Mouse (Mus musculus) midbrain, embryonic 14.5 days (tissue): ENCODE results near the gene Rpl23a. TPM values are rescaled to one million over a fixed set of nuclear protein-coding genes. Genes with fewer than 3 reads are reported as not detected.

Source experiments
- ATAC-seq: fragments of 200-750 bp; cut with Nextera tagmentation; 2 replicates; pipeline ENCODE4 v1.8.0; 2017; ENCODE audit warnings: moderate number of reproducible peaks, moderate library complexity; ENCODE audit not compliant: low FRiP score, low TSS enrichment
- DNase-seq: peaks from one replicate; pipeline ENCODE4 v3.0.0-alpha.2; 2015
- H3K27ac ChIP-seq: fragments of 300-500 bp; sonication (generic); replicated peaks from 2 replicates; pipeline ENCODE4 v1.5.1; 2014; ENCODE audit warnings: mild to moderate bottlenecking, low read depth, low read length, moderate library complexity
- H3K27me3 ChIP-seq: fragments of 300-500 bp; sonication (generic); 2 replicates; pipeline ENCODE4 v1.6.1; 2014; ENCODE audit warnings: low read length, control low read depth, mixed read lengths; ENCODE audit not compliant: control insufficient read depth, insufficient read depth
- H3K36me3 ChIP-seq: fragments of 300-500 bp; sonication (generic); 2 replicates; pipeline ENCODE4 v1.6.1; 2014; ENCODE audit warnings: low read length, control low read depth; ENCODE audit not compliant: control insufficient read depth, insufficient read depth
- H3K4me1 ChIP-seq: fragments of 300-500 bp; sonication (generic); 2 replicates; pipeline ENCODE4 v1.6.1; 2014; ENCODE audit warnings: mild to moderate bottlenecking, antibody characterized with exemption, low read length, control low read depth; ENCODE audit not compliant: control insufficient read depth, insufficient read depth
- H3K4me2 ChIP-seq: fragments of 300-500 bp; sonication (generic); 2 replicates; pipeline ENCODE4 v1.6.1; 2014; ENCODE audit warnings: mild to moderate bottlenecking, low read length, moderate library complexity
- H3K4me3 ChIP-seq: fragments of 300-500 bp; sonication (generic); replicated peaks from 2 replicates; pipeline ENCODE4 v1.5.1; 2014; ENCODE audit warnings: low read depth, low read length
- H3K9ac ChIP-seq: fragments of 300-500 bp; sonication (generic); replicated peaks from 2 replicates; pipeline ENCODE4 v1.6.1; 2014; ENCODE audit warnings: mild to moderate bottlenecking, low read length, moderate library complexity
- H3K9me3 ChIP-seq: fragments of 300-500 bp; sonication (generic); 2 replicates; pipeline ENCODE4 v1.6.1; 2016; ENCODE audit warnings: low read length, control low read depth, mixed read lengths; ENCODE audit not compliant: control insufficient read depth
- WGBS: fragments of 180-500 bp; shearing (Covaris S2); extraction: QIAGEN DNeasy Blood & Tissue Kit; methylation state at CpG from one replicate; pipeline ENCODE4 v1.1.7; 2014; 5-methylcytosine and 5-hydroxymethylcytosine counted together
- polyA plus RNA-seq: library from polyadenylated mRNA; unstranded; fragments of >200 nt; fragmentation: Nextera tagmentation; extraction: Ambion mirVana; gene quantifications from 2 replicates; pipeline ENCODE4 v1.2.1, GENCODE M21; 2014

Rpl23a gene
- polyA plus RNA-seq, 1 experiment from 2014 or later, result 977 TPM

DNA sequence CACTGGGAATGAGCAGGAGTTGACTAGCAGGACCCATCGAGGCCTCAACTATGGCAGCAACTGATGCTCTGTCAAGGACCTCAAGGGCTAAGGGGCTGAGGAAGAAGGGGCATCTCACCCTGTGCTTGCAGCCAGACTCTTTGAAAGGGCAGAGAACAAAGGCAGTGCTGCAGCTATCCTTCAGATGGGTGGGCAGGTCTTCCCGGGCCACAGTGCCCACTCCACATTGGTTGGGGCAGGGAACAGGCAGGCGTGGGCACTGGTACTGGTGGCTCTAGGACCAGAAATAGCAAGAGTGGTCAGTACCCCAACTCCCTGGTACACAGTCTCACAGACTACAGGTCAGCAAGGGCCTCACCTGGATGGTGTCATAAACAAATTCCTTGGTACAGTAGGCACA lies 22.7 kb downstream of the Rpl23a start:
- 91% methylated on average over 3 of the region's 3 CpGs for WGBS
- H3K9ac ChIP-seq, result no peak overlapping the region
- ATAC-seq, result no peak
- peaks cover 20% of the 10 kb centered on the region for H3K4me1 ChIP-seq
- peaks cover 63% of the 10 kb centered on the region for H3K36me3 ChIP-seq
- H3K27ac ChIP-seq, result no peak overlapping the region
- H3K4me3 ChIP-seq, result no peak overlapping the region
- H3K4me2 ChIP-seq, result no peak overlapping the region
- DNase-seq, result no peak
- no peaks in the 10 kb centered on the region for H3K27me3 ChIP-seq
- H3K9me3 ChIP-seq, result no peaks in the 10 kb centered on the region

DNA sequence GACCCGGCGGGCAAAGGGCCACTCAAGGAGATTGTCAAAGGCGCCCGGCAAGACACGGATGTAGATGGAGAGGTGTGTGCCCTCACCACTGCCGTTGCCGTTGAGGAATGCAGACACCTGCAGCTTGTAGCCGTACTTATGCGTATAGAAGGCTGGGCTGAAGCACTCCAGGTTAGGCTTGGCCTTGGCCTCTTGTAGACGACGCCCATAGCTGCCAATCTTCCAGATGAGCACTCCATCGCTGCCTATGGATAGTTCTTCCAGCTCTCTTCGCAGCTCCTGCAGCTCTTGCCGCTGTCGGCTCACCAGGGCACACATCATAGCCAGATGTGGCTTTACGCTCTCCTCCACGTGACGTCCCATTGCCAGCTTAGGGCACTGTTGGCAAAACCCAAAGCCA lies 23.2 kb downstream of the Rpl23a start:
- no peak overlapping the region for H3K4me2 ChIP-seq
- peaks cover 68% of the 10 kb centered on the region for H3K36me3 ChIP-seq
- H3K9ac ChIP-seq, result no peak overlapping the region
- DNase-seq, result no peak
- no peak overlapping the region for H3K27ac ChIP-seq
- no peak overlapping the region for H3K4me3 ChIP-seq
- no peaks in the 10 kb centered on the region for H3K9me3 ChIP-seq
- 92% methylated on average over 18 of the region's 18 CpGs for WGBS
- H3K27me3 ChIP-seq, result no peaks in the 10 kb centered on the region
- H3K4me1 ChIP-seq, result peaks cover 19% of the 10 kb centered on the region
- no peak for ATAC-seq

DNA sequence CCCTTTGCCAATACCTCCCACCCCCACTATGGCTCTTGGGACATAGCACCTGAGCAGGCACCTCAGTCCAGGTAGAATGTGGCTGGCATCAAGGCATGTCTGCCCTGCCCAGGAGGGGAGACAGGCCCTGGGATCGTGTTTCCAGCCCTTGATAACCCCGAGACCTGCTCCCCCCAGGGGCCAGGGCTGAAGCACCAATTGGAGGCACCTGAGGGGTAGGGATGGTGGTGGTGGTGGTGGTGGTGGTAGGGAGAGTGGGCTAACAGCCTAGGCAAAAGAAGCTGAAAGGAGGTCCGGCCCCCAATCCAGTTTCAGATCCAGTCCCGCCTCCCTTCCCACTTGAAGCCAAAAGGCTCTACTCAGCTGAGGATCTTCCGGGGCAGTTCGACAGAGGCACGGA lies 23.8 kb downstream of the Rpl23a start:
- H3K27ac ChIP-seq, result no peak overlapping the region
- H3K9me3 ChIP-seq, result no peaks in the 10 kb centered on the region
- peaks cover 19% of the 10 kb centered on the region for H3K4me1 ChIP-seq
- no peaks in the 10 kb centered on the region for H3K27me3 ChIP-seq
- ATAC-seq (no peak), DNase-seq (no peak)
- peaks cover 74% of the 10 kb centered on the region for H3K36me3 ChIP-seq
- no peak overlapping the region for H3K4me2 ChIP-seq
- H3K4me3 ChIP-seq, result no peak overlapping the region
- 84% methylated on average over 7 of the region's 7 CpGs for WGBS
- H3K9ac ChIP-seq, result no peak overlapping the region

DNA sequence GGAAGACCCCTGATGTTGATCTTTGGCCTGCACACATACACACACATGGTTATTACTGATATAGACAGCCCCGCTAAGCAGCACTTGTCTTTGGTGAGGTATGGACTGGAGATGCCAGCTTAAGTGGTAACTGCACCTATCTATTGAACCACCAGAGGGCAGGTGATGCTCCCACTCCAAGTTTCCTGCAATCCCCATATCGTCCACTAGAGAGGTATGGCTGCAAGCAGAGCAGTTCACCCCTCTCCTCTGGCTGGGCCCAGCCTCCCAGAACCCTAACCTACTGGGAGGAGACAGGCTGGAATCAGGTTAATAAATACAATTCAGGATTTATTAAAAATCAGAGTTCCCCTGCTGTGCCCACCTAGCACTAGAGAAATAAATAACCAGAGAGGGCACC lies 24.3 kb downstream of the Rpl23a start:
- DNase-seq (peak; percentile 91), ATAC-seq (0 out of 2 replicates have a peak, but pooled peaks have one; percentile 28)
- Histone ChIP-seq H3K4me3 (no peak overlapping the region), H3K4me1 (peaks cover 19% of the 10 kb centered on the region), H3K4me2 (no peak overlapping the region), H3K27me3 (no peaks in the 10 kb centered on the region), H3K36me3 (peaks cover 79% of the 10 kb centered on the region), H3K27ac (no peak overlapping the region), H3K9me3 (no peaks in the 10 kb centered on the region), H3K9ac (no peak overlapping the region)
- WGBS, result 20% methylated on average over 2 of the region's 2 CpGs

DNA sequence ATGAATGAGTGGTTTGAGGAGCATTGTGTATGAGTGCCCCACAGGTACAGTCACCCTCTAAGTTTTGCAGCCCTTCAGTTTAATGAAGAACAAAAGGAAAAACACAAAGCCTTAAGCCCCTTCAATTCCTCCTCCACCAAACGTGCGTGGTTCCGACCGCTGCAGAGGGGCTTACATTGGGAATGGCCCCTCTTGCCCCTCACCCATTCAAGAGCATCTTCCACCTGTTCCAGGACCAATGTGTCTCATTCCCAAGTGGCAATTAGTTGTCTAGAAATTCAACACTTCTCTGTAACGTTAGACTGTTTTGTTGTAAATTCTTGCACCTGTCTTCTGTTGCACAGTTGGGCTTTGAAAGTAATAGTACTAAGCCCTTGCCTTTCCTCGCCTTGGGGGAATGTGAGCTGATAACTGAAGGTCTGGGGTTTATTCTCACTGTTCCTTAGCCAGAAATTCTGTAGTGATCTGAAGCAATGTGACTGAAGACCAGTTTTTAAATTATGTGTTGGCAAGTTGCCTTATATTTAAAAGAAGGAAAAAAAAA lies 27.2 kb downstream of the Rpl23a start:
- 67% methylated on average over 6 of the region's 6 CpGs for WGBS
- peaks cover 88% of the 10 kb centered on the region for H3K36me3 ChIP-seq
- no peak for ATAC-seq
- no peak overlapping the region for H3K4me2 ChIP-seq
- no peak overlapping the region for H3K27ac ChIP-seq
- H3K9ac ChIP-seq, result no peak overlapping the region
- H3K4me1 ChIP-seq, result 0 out of 2 replicates have a peak, but pooled peaks cover 3% of the 10 kb centered on the region
- H3K4me3 ChIP-seq, result no peak overlapping the region
- DNase-seq, result no peak
- H3K9me3 ChIP-seq, result no peaks in the 10 kb centered on the region
- no peaks in the 10 kb centered on the region for H3K27me3 ChIP-seq

DNA sequence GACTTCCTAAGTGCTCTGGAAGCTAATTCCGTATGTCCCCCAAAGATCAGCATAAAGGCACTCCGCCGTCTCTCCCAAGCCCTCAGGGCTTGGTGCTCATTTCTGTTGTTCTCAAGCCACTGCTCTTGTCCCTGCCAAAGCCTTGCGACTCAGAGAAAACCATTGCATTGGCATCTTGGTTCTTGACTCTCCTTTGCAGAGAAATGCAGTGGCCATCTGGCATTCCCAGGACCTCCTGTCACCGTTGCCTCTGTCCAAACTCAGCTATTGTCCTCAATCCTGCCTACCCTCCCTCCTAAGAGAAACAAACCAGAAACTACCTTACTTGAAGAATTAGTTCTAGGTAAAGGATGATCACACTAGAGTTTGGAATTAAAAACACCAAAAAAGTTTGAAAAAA lies 27.7 kb downstream of the Rpl23a start:
- peaks cover 88% of the 10 kb centered on the region for H3K36me3 ChIP-seq
- WGBS, result 72% methylated on average over 5 of the region's 5 CpGs

DNA sequence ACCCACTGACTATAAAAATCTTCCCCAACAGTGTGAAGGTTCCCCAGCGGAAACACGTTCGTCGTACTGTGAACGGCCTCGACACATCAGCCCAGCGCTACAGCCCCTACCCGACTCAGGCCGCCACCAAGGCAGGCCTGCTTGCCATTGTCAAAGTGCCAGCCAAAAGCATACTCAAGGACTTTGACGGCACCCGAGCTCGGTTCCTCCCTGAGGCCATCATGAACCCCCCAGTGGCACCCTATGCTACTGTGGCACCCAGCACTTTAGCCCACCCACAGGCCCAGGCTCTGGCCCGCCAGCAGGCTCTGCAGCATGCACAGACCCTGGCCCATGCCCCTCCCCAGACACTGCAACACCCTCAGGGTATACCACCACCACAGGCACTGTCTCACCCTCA lies 29.6 kb downstream of the Rpl23a start:
- Histone ChIP-seq H3K27ac (peak overlapping the region; percentile 70), H3K9ac (no peak overlapping the region), H3K4me3 (no peak overlapping the region), H3K36me3 (peaks cover 84% of the 10 kb centered on the region), H3K4me1 (0 out of 2 replicates have a peak, but pooled peaks cover 3% of the 10 kb centered on the region), H3K27me3 (no peaks in the 10 kb centered on the region), H3K9me3 (no peaks in the 10 kb centered on the region), H3K4me2 (no peak overlapping the region)
- 84% methylated on average over 13 of the region's 13 CpGs for WGBS
- DNase-seq (peak; percentile 28), ATAC-seq (0 out of 2 replicates have a peak, but pooled peaks have one; percentile 32)

More for the DNA sequence above, 27.7 kb downstream of the Rpl23a start:
- Histone ChIP-seq H3K4me3 (no peak overlapping the region), H3K9me3 (no peaks in the 10 kb centered on the region), H3K4me1 (0 out of 2 replicates have a peak, but pooled peaks cover 3% of the 10 kb centered on the region), H3K27ac (no peak overlapping the region), H3K4me2 (no peak overlapping the region), H3K27me3 (no peaks in the 10 kb centered on the region), H3K9ac (no peak overlapping the region)
- no peak for ATAC-seq
- no peak for DNase-seq

DNA sequence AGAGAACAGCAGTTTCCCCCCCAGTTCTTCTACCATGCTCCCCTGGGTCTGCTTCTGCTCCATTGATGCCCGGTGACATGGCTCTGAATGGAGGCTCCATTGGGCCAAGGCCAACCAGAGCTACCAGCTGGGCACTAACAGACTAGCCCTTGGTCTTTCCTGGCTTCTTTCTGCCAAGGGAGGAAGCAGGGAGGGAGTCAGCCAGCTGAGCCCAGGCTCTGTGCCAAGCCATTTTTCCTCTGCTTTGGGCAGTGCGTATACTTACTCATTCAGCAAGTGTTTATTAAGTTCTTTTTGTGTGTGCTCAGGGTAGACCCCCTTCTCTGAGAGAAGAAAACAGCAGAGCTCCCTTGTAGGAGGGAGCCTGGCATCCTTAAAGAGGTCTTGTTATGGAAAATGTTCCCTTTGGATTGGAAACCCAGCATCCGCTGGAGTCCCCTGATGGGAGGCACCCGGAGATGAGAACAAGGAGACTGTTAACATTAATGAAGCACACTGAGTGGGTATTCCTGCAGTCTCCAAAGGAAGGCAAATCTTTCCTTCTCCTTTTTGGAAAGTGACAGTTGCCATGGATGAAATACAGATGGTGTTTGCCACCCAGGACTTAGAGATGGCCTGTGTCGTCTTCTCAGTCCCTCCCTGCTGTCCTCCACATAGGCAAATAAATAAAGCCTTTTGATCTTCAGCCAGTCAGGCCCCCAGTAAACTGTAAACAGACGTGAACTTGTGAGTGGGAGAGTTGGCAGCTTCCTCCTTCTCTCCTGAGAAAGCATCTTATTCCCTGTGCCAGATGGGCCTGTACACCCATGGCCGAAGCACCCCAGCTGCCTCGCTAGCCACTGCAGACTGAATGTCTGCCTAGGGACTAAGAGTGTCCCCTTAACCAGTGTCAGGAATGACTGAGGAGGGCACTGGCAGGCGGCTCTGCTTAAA lies 30.8 kb downstream of the Rpl23a start:
- peaks cover 83% of the 10 kb centered on the region for H3K36me3 ChIP-seq

More for the DNA sequence above, 30.8 kb downstream of the Rpl23a start:
- Histone ChIP-seq H3K4me3 (no peak overlapping the region), H3K4me1 (0 out of 2 replicates have a peak, but pooled peaks cover 3% of the 10 kb centered on the region), H3K27ac (peak overlapping the region; percentile 70), H3K27me3 (no peaks in the 10 kb centered on the region), H3K9me3 (no peaks in the 10 kb centered on the region), H3K4me2 (no peak overlapping the region), H3K9ac (no peak overlapping the region)
- WGBS, result 62% methylated on average over 9 of the region's 9 CpGs
- DNase-seq, result peak; percentile 77
- 0 out of 2 replicates have a peak, but pooled peaks have one; percentile 40 for ATAC-seq
